Mouse (Mus musculus): ENCODE measurements around the gene Olfr1048. TPM values are rescaled to one million over a fixed set of nuclear protein-coding genes. Genes with fewer than 3 reads are reported as not detected.
"Not testable (repeated sequence)": the region's sequence is repeated elsewhere in the genome, so short reads cannot be mapped to it uniquely, and the experiment has no call there.

The Olfr1048 gene
- total RNA-seq (2015; ENCODE audit: low replicate concordance) (not detected in 2 replicates), total RNA-seq (2017; ENCODE audit: low replicate concordance) (not detected in 2 replicates)

GRCm38 (mm10) chr2:86240189-86240588, at the start of gene Olfr1048:
Gene Olfr1048 (minus strand): TSS chr2:86240289.
- no peak for ATAC-seq (replicated peaks; ENCODE audit: low FRiP score, poor library complexity, severe bottlenecking)

- ATAC-seq (replicated peaks; ENCODE audit: low FRiP score, poor library complexity, severe bottlenecking) = not testable (repeated sequence)
Measured at GRCm38 (mm10) chr2:86278988-86279387, 38.9 kb upstream of the Olfr1048 start, which contains the start of gene Olfr1051. Gene Olfr1051 (minus strand): TSS chr2:86279088.

- not testable (repeated sequence) for ATAC-seq (replicated peaks; ENCODE audit: low FRiP score, poor library complexity, severe bottlenecking)
Measured at GRCm38 (mm10) chr2:86258228-86258627, 18.1 kb upstream of the Olfr1048 start, which contains the start of gene Olfr1049. Gene Olfr1049 (minus strand): TSS chr2:86258328.

DNA sequence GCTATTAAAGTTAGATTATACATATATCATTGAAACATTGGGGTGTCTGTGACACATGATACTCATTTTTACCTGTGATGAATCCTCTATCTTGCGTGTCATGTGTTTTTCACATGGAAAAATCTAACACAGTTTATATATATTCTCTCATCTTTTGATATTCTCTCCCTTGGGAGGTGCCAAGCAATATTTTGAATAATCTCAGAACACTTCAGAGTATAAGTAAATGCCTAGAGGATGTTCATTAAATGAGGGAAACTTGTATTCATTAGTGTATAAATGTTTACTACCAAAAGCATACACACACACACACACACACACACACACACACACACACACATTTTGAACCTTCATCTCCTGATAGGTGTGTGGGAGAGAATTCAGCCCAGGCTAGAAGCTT, 8.8 kb downstream of the Olfr1048 start, which contains the start of gene Olfr1047:
Olfr1047 (minus strand) TSS at position 101 of the 400 bp plus-strand sequence.
- ATAC-seq (replicated peaks; ENCODE audit: low FRiP score, poor library complexity, severe bottlenecking) = no peak

GRCm38 (mm10) chr2:86219214-86219613, 20.9 kb downstream of the Olfr1048 start, which contains the start of gene Olfr1046:
Gene Olfr1046 (minus strand): TSS chr2:86219314.
- ATAC-seq (replicated peaks; ENCODE audit: low FRiP score, poor library complexity, severe bottlenecking) = no peak

DNA sequence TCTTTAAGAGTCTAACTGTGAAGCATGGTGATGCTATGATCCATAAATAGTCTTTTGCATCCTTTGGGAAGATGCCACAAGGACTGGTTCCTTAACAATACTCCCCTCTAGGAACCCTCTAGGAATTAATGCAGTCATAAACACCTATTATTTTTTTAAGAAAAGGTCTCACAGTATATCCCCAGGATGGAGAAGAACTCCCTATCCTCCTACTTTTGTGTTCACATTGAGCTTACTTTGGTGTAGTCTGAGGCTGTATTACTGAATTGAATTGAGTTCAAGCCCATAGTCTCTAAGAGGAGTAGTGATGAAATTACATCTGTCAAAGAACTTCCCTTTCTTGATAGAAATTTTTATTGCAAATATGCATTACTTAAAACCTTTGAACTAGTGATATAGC, 37.2 kb downstream of the Olfr1048 start, which contains the start of gene Olfr1045:
Olfr1045 (minus strand) TSS at position 101 of the 400 bp plus-strand sequence.
- no peak for ATAC-seq (replicated peaks; ENCODE audit: low FRiP score, poor library complexity, severe bottlenecking)

DNA sequence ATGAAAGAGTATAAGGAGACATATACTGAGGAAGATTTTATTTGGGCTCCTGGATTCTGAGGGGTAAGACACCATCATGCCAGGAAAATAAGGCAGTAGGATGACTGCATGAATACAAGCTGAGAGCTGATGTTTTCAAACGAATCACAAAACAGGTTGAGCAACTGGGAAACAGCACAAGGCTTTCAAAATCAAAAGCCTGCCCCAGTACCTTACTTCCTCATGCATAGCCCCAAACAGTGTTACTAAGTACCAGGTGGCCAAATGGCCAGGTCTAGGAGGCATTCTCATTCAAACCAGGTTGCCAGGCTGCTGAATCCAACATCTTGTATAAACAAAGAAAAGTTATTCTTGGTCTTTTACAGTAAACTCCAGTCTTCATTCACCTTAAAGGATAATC, 44.2 kb downstream of the Olfr1048 start:
- ATAC-seq (replicated peaks; ENCODE audit: low FRiP score, poor library complexity, severe bottlenecking) = no peak

DNA sequence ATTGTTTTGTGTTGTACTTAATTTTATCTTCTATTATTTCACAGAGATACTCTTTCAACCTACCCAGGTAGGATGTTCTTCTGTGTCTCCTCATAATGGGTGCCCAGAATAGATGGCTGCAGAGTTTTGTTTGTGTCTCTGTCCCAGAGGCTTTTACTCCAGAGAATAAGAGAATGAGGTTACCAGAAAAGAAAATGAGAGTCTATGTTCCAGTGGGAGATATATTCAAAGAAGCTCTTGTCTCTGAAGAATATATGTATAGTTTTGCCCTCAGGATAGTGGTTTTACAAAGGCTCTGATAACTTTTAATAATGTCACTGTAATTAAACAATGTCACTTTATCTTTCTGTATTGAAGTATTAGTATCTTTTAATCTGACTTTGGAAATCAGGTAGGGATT, 54.5 kb downstream of the Olfr1048 start, which contains the start of gene Olfr52:
Olfr52 (minus strand) TSS at position 101 of the 400 bp plus-strand sequence.
- no peak for ATAC-seq (replicated peaks; ENCODE audit: low FRiP score, poor library complexity, severe bottlenecking)

Other genes starting within 250 kb of the Olfr1048 start
- gene Olfr1031, start 250.0 kb downstream of the Olfr1048 start, total RNA-seq (2015; ENCODE audit: low replicate concordance) = not detected in 2 replicates
- gene Olfr1031, start 250.0 kb downstream of the Olfr1048 start, total RNA-seq (2017; ENCODE audit: low replicate concordance) = not detected in 2 replicates
- not detected in 2 replicates for gene Olfr1032, start 234.7 kb downstream of the Olfr1048 start, total RNA-seq (2015; ENCODE audit: low replicate concordance)
- gene Olfr1032, start 234.7 kb downstream of the Olfr1048 start, total RNA-seq (2017; ENCODE audit: low replicate concordance) = not detected in 2 replicates
- gene Olfr1033, start 219.7 kb downstream of the Olfr1048 start, total RNA-seq (2015; ENCODE audit: low replicate concordance) = not detected in 2 replicates
- gene Olfr1033, start 219.7 kb downstream of the Olfr1048 start, total RNA-seq (2017; ENCODE audit: low replicate concordance) = not detected in 2 replicates
- gene Olfr1034, start 194.4 kb downstream of the Olfr1048 start, total RNA-seq (2015; ENCODE audit: low replicate concordance) = not detected in 2 replicates
- not detected in 2 replicates for gene Olfr1034, start 194.4 kb downstream of the Olfr1048 start, total RNA-seq (2017; ENCODE audit: low replicate concordance)
- not detected in 2 replicates for gene Olfr1036, start 166.3 kb downstream of the Olfr1048 start, total RNA-seq (2015; ENCODE audit: low replicate concordance)
- gene Olfr1036, start 166.3 kb downstream of the Olfr1048 start, total RNA-seq (2017; ENCODE audit: low replicate concordance) = not detected in 2 replicates
- not detected in 2 replicates for gene Olfr1037, start 152.9 kb downstream of the Olfr1048 start, total RNA-seq (2015; ENCODE audit: low replicate concordance)
- not detected in 2 replicates for gene Olfr1037, start 152.9 kb downstream of the Olfr1048 start, total RNA-seq (2017; ENCODE audit: low replicate concordance)
- not detected in 2 replicates for gene Olfr1039, start 104.4 kb downstream of the Olfr1048 start, total RNA-seq (2015; ENCODE audit: low replicate concordance)
- gene Olfr1039, start 104.4 kb downstream of the Olfr1048 start, total RNA-seq (2017; ENCODE audit: low replicate concordance) = not detected in 2 replicates
- gene Olfr1040, start 93.6 kb downstream of the Olfr1048 start, total RNA-seq (2015; ENCODE audit: low replicate concordance) = not detected in 2 replicates
- gene Olfr1040, start 93.6 kb downstream of the Olfr1048 start, total RNA-seq (2017; ENCODE audit: low replicate concordance) = 2.2 TPM in 1 of 2 replicates, not detected in the other
- gene Olfr1042, start 78.5 kb downstream of the Olfr1048 start, total RNA-seq (2015; ENCODE audit: low replicate concordance) = not detected in 2 replicates
- not detected in 2 replicates for gene Olfr1042, start 78.5 kb downstream of the Olfr1048 start, total RNA-seq (2017; ENCODE audit: low replicate concordance)
- gene Olfr1043, start 72.8 kb downstream of the Olfr1048 start, total RNA-seq (2015; ENCODE audit: low replicate concordance) = not detected in 2 replicates
- not detected in 2 replicates for gene Olfr1043, start 72.8 kb downstream of the Olfr1048 start, total RNA-seq (2017; ENCODE audit: low replicate concordance)
- gene Olfr1044, start 62.5 kb downstream of the Olfr1048 start, total RNA-seq (2015; ENCODE audit: low replicate concordance) = not detected in 2 replicates
- 1.1 TPM in 1 of 2 replicates, not detected in the other for gene Olfr1044, start 62.5 kb downstream of the Olfr1048 start, total RNA-seq (2017; ENCODE audit: low replicate concordance)
- not detected in 2 replicates for gene Olfr52, start 54.6 kb downstream of the Olfr1048 start, total RNA-seq (2015; ENCODE audit: low replicate concordance)
- not detected in 2 replicates for gene Olfr52, start 54.6 kb downstream of the Olfr1048 start, total RNA-seq (2017; ENCODE audit: low replicate concordance)
- gene Olfr1045, start 37.3 kb downstream of the Olfr1048 start, total RNA-seq (2015; ENCODE audit: low replicate concordance) = not detected in 2 replicates
- gene Olfr1045, start 37.3 kb downstream of the Olfr1048 start, total RNA-seq (2017; ENCODE audit: low replicate concordance) = not detected in 2 replicates
- not detected in 2 replicates for gene Olfr1046, start 21.0 kb downstream of the Olfr1048 start, total RNA-seq (2015; ENCODE audit: low replicate concordance)
- gene Olfr1046, start 21.0 kb downstream of the Olfr1048 start, total RNA-seq (2017; ENCODE audit: low replicate concordance) = not detected in 2 replicates
- gene Olfr1047, start 8.9 kb downstream of the Olfr1048 start, total RNA-seq (2015; ENCODE audit: low replicate concordance) = not detected in 2 replicates
- not detected in 2 replicates for gene Olfr1047, start 8.9 kb downstream of the Olfr1048 start, total RNA-seq (2017; ENCODE audit: low replicate concordance)
- gene Olfr1049, start 18.0 kb upstream of the Olfr1048 start, total RNA-seq (2015; ENCODE audit: low replicate concordance) = not detected in 2 replicates
- not detected in 2 replicates for gene Olfr1049, start 18.0 kb upstream of the Olfr1048 start, total RNA-seq (2017; ENCODE audit: low replicate concordance)
- gene Olfr1051, start 38.8 kb upstream of the Olfr1048 start, total RNA-seq (2015; ENCODE audit: low replicate concordance) = not detected in 2 replicates
- not detected in 2 replicates for gene Olfr1051, start 38.8 kb upstream of the Olfr1048 start, total RNA-seq (2017; ENCODE audit: low replicate concordance)
- gene Olfr1052, start 52.2 kb upstream of the Olfr1048 start, total RNA-seq (2015; ENCODE audit: low replicate concordance) = not detected in 2 replicates
- 1.2 TPM in 1 of 2 replicates, not detected in the other for gene Olfr1052, start 52.2 kb upstream of the Olfr1048 start, total RNA-seq (2017; ENCODE audit: low replicate concordance)
- not detected in 2 replicates for gene Olfr1053, start 75.0 kb upstream of the Olfr1048 start, total RNA-seq (2015; ENCODE audit: low replicate concordance)
- not detected in 2 replicates for gene Olfr1053, start 75.0 kb upstream of the Olfr1048 start, total RNA-seq (2017; ENCODE audit: low replicate concordance)
- gene Olfr1054, start 95.1 kb upstream of the Olfr1048 start, total RNA-seq (2015; ENCODE audit: low replicate concordance) = not detected in 2 replicates
- not detected in 2 replicates for gene Olfr1054, start 95.1 kb upstream of the Olfr1048 start, total RNA-seq (2017; ENCODE audit: low replicate concordance)
- gene Olfr1055, start 110.0 kb upstream of the Olfr1048 start, total RNA-seq (2015; ENCODE audit: low replicate concordance) = not detected in 2 replicates
- not detected in 2 replicates for gene Olfr1055, start 110.0 kb upstream of the Olfr1048 start, total RNA-seq (2017; ENCODE audit: low replicate concordance)
- gene Olfr1056, start 122.2 kb upstream of the Olfr1048 start, total RNA-seq (2015; ENCODE audit: low replicate concordance) = not detected in 2 replicates
- not detected in 2 replicates for gene Olfr1056, start 122.2 kb upstream of the Olfr1048 start, total RNA-seq (2017; ENCODE audit: low replicate concordance)
- gene Olfr1057, start 138.1 kb upstream of the Olfr1048 start, total RNA-seq (2015; ENCODE audit: low replicate concordance) = not detected in 2 replicates
- gene Olfr1057, start 138.1 kb upstream of the Olfr1048 start, total RNA-seq (2017; ENCODE audit: low replicate concordance) = not detected in 2 replicates
- not detected in 2 replicates for gene Olfr1058, start 148.3 kb upstream of the Olfr1048 start, total RNA-seq (2015; ENCODE audit: low replicate concordance)
- not detected in 2 replicates for gene Olfr1058, start 148.3 kb upstream of the Olfr1048 start, total RNA-seq (2017; ENCODE audit: low replicate concordance)
- gene Olfr1061, start 173.8 kb upstream of the Olfr1048 start, total RNA-seq (2015; ENCODE audit: low replicate concordance) = not detected in 2 replicates
- gene Olfr1061, start 173.8 kb upstream of the Olfr1048 start, total RNA-seq (2017; ENCODE audit: low replicate concordance) = not detected in 2 replicates
- 0.42 TPM in 1 of 2 replicates, not detected in the other for gene Olfr1062, start 186.5 kb upstream of the Olfr1048 start, total RNA-seq (2015; ENCODE audit: low replicate concordance)
- gene Olfr1062, start 186.5 kb upstream of the Olfr1048 start, total RNA-seq (2017; ENCODE audit: low replicate concordance) = not detected in 2 replicates
- gene Olfr1065, start 210.3 kb upstream of the Olfr1048 start, total RNA-seq (2015; ENCODE audit: low replicate concordance) = not detected in 2 replicates
- gene Olfr1065, start 210.3 kb upstream of the Olfr1048 start, total RNA-seq (2017; ENCODE audit: low replicate concordance) = not detected in 2 replicates
- gene Olfr1066, start 216.0 kb upstream of the Olfr1048 start, total RNA-seq (2015; ENCODE audit: low replicate concordance) = not detected in 2 replicates
- gene Olfr1066, start 216.0 kb upstream of the Olfr1048 start, total RNA-seq (2017; ENCODE audit: low replicate concordance) = not detected in 2 replicates
- gene Olfr228, start 247.1 kb upstream of the Olfr1048 start, total RNA-seq (2015; ENCODE audit: low replicate concordance) = not detected in 2 replicates
- gene Olfr228, start 247.1 kb upstream of the Olfr1048 start, total RNA-seq (2017; ENCODE audit: low replicate concordance) = not detected in 2 replicates